Mouse (Mus musculus) retina, adult 2 months (tissue): ENCODE measurements at regions not wholly inside any gene's neighbourhood (a gene's known extent, or its start where the extent isn't known, plus 50 kb on each side); places are given as distances from the start of the nearest gene placed in this dataset.

Experiments
- DNase-seq: peaks from one replicate; pipeline ENCODE4 v3.0.0-alpha.2; 2012; ENCODE audit warnings: low read depth, low spot score

GRCm38 (mm10) chr4:24154418-24154817, 341.8 kb upstream of the Mms22l start:
- peak; percentile 6 for DNase-seq

GRCm38 (mm10) chr4:24173750-24174149, 322.5 kb upstream of the Mms22l start:
- no peak for DNase-seq

DNA sequence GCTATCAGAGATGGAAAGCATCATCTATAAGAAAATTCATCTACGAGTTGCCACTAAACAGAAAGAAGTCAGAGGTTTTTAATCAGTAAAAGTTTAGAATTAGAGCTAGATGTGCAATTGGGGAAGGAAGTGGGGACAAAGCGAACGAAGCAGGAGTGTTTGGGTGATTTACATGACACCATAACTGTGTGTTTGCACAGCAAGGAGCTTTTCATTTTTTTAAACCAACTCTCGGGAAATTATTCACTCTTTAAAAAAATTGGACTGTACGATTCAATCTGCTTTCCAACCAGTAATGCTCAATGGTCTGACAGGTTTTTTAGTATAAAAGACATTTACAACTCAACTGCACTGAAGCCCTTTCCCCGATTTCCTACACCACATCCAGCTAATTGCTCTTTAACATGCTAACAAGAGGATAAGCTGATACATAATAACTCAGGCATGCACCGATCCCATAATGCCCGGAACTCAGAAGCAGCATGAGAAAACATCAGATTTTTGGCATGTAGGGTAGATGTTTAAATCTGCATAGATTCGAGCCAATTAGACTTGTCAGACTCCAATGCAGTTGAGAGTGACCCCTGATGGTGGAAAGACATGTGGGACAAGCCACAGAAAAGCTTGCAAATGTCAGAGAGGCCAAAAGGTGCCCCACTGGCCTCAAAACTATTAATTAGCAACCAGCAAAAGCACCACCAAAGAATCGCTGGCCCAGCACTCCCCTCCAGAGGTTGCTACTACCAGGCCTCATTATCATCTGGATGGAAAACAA, 282.8 kb upstream of the Mms22l start:
- no peak for DNase-seq

DNA sequence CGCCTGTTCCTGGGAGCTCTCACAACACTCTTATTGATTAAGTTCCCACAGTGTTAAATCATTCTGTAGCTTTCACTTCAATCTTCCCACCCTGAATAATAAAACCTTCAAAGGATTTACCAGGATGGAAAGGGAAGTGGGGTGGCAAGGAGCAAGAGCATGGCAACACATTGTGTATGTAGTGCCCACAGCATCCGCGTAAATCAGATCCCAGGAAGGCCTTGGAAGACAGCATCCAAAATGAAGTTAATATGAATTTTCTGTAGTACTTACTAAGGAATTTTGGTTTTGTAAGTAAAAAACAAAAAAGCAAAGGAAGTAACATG, 282.3 kb upstream of the Mms22l start:
- no peak for DNase-seq

DNA sequence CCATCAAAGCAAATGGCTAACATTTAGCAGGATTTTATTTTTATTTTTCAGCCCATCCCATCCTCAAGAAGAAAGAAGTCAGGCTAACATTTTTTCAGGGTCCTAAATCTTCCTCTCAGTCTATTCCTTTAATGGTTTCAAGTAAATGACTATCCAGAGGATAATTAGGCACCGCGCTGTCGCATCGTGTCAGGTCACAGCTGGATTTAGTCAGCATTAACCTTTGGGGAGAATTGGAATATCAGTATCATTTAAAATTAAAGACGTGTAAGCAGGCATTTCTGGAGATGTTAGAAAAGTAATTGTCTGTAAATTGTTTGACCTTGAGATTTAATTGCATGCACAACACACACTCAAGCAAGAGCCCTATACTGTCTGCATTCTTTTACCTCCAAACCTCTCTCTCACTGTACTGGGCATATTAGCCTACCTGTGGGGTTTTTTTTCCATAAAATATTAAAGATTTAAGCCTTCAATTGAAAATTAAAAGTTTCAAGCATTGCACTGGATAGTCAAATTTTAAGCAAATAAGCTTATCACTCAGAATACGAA, 277.8 kb upstream of the Mms22l start:
- no peak for DNase-seq

DNA sequence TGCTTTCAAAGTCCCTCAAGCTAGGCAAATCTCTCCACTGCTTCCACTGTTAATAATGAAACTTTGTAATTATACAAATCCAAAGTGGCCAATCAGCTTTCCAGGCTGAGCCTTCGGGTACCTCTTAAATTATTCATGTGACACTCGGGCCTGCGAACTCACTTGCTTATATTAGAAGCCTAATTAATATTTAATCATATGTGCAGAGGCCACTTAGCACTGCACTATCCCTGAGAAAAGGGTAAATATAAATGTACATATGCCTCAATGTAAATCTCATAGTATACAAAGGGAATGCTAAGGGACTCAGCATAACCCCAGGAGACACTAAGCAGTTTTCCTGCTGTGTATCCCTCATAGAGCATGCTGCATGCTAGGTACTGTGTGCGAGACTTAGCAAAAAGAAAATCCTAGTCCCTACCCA, 277.2 kb upstream of the Mms22l start:
- no peak for DNase-seq

DNA sequence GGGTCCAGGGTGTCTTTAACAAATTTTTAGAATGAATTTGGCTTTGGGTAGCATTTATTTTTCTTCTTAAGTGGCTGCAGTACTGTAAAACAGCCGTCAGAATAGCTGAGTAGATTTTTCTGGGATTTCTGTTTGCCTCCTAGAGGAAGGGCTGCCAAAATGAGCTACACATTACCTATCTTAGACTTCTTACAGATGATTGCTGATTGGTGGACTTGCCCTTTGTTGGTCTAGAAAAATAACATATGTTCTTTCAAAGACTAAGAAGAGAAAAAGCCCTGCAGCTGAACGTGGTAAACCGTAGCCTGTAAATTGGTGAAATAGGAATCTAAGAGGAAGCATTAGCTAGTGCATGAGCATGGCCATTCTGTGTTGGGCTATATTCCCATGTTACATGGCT, 276.7 kb upstream of the Mms22l start:
- DNase-seq = no peak

GRCm38 (mm10) chr4:24245124-24245523, 251.1 kb upstream of the Mms22l start:
- DNase-seq = no peak

DNA sequence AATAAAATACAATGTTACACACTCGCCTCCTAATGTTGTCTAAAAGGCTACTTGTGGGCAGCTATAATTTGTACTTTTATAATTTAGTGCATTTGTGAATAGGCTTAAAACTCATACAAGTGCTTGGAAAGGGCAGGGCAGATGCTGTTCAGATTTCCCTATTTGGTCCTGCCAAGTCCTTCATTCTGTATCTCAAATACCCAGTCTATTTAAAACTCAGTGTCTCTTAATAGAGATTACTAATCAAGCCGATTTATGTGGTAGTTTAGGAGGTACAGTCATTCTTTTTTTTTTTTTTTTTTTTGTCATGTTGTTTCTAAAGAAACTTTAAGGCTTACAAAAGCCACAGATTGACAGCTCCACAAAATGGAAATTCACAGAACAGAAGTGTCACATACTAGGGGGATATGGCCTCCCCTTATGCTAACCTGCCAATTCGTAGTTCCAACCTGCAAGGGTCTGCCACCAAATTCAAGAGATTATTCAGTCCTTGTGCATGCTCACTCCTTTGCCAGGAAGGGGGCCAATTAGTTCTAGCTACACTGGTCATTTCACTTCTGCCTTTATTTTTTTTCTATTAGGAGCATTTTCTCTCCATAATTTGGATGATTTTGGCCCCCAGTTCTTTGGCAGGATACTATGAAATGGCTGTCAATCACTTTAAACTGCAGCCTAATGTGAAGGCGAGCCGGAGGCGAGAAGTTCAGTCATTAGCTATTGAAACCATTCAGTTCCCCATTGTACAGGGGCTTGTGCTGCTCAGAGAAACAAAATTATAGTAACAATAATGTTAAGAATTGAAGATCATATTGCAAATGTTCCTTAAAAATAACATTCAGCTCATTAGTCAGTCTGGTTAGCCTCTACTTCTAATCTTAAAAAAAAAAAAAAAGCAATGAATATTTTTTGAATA, 247.9 kb upstream of the Mms22l start:
- no peak for DNase-seq

GRCm38 (mm10) chr4:24249243-24249970, 246.8 kb upstream of the Mms22l start:
- peak; percentile 6 for DNase-seq

DNA sequence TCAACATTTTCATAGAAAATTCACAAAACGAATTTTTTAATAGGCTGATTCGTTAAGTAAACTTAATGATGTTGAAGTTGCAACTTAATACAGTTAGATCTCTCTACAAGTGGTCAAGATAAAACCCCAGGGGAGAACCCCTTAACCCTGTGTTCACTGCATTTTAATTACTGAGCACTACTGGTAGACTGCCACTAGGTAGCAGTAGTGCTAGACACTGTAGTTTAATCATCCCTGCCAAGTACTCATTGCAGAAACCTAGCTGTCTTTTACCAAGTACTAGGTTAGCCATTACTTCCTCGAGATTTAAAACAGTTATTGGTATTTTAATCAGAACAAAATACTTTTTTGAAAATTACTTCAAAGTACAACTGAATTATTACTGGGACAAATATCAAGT, 218.1 kb upstream of the Mms22l start:
- DNase-seq = no peak
